Mouse (Mus musculus) kidney, embryonic 15.5 days (tissue): ENCODE measurements around the gene Slc35e4. TPM values are rescaled to one million over a fixed set of nuclear protein-coding genes. Genes with fewer than 3 reads are reported as not detected.
"Not testable (repeated sequence)": the region's sequence is repeated elsewhere in the genome, so short reads cannot be mapped to it uniquely, and the experiment has no call there.

Experiments used
- ATAC-seq: fragments of 200-750 bp; cut with Nextera tagmentation; replicated peaks from 2 replicates; pipeline ENCODE4 v1.8.0; 2017; ENCODE audit warnings: moderate TSS enrichment; ENCODE audit not compliant: low FRiP score
- H3K27ac ChIP-seq: fragments of 300-500 bp; sonication (generic); 2 replicates; pipeline ENCODE4 v1.5.1; 2015; ENCODE audit warnings: mild to moderate bottlenecking, inconsistent platforms
- H3K27me3 ChIP-seq: fragments of 300-500 bp; sonication (generic); 2 replicates; pipeline ENCODE4 v1.6.1; 2015; ENCODE audit warnings: inconsistent platforms
- H3K36me3 ChIP-seq: fragments of 300-500 bp; sonication (generic); 2 replicates; pipeline ENCODE4 v1.6.1; 2015; ENCODE audit warnings: inconsistent platforms
- H3K4me1 ChIP-seq: fragments of 300-500 bp; sonication (generic); 2 replicates; pipeline ENCODE4 v1.6.1; 2015; ENCODE audit warnings: inconsistent platforms
- H3K4me2 ChIP-seq: fragments of 300-500 bp; sonication (generic); 2 replicates; pipeline ENCODE4 v1.6.1; 2015; ENCODE audit warnings: moderate library complexity, mild to moderate bottlenecking, inconsistent platforms
- H3K4me3 ChIP-seq: fragments of 300-500 bp; sonication (generic); replicated peaks from 2 replicates; pipeline ENCODE4 v1.5.1; 2015; ENCODE audit warnings: mild to moderate bottlenecking, inconsistent platforms
- H3K9ac ChIP-seq: fragments of 300-500 bp; sonication (generic); 2 replicates; pipeline ENCODE4 v1.6.1; 2015; ENCODE audit warnings: mild to moderate bottlenecking, inconsistent platforms
- H3K9me3 ChIP-seq: fragments of 300-500 bp; sonication (generic); replicated peaks from 2 replicates; pipeline ENCODE4 v1.6.1; 2016; ENCODE audit warnings: inconsistent platforms
- WGBS: fragments of 180-500 bp; shearing (Covaris S2); methylation state at CpG from one replicate; pipeline ENCODE4 v1.1.7; 2015; ENCODE audit warnings: mixed read lengths; 5-methylcytosine and 5-hydroxymethylcytosine counted together
- polyA plus RNA-seq: library from polyadenylated mRNA; unstranded; fragments of >200 nt; fragmentation: Nextera tagmentation; extraction: Ambion mirVana; gene quantifications from 2 replicates; pipeline ENCODE4 v1.2.1, GENCODE M21; 2015

Slc35e4 gene
- polyA plus RNA-seq, 1 experiment from 2014 or later = 5.1 TPM

GRCm38 (mm10) chr11:3913316-3914108 lies 952 bp downstream of the Slc35e4 start:
- Histone ChIP-seq H3K27me3 (peaks cover 17% of the 10 kb centered on the region), H3K9ac (peak overlapping the region; percentile 37), H3K36me3 (peaks cover 3% of the 10 kb centered on the region; the same call in 1 of the 2 replicates), H3K4me2 (peak overlapping the region; percentile 94), H3K4me1 (peaks cover 42% of the 10 kb centered on the region), H3K27ac (peak overlapping the region; percentile 69), H3K9me3 (no peaks in the 10 kb centered on the region), H3K4me3 (peak overlapping the region; percentile 66)
- ATAC-seq = peak; percentile 88
- WGBS = under 1% methylated on average over 57 of the region's 65 CpGs

DNA sequence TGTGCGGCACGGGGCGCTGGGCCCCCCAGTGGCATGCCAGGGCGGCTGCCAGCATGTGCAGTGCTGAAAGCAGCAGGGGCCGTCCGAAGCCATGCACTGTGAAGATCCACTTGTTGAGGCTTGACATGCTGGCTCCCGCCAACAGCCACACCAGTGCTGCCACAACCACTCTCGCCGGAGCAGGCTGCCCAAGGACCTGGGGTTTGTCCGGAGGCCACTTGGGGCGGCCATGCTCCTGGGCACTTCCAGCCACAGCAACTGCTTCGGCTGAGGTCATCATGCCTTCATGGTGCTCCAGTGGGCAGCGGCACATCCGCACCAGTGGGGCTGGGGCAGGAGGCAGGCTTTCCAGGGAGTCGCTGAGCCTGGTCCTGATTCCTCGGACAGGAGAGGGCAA lies 1.6 kb downstream of the Slc35e4 start:
- 1% methylated on average over 16 of the region's 16 CpGs for WGBS
- H3K27ac ChIP-seq = no peak overlapping the region
- peaks cover 3% of the 10 kb centered on the region; the same call in 1 of the 2 replicates for H3K36me3 ChIP-seq
- peak; percentile 7 for ATAC-seq
- peaks cover 42% of the 10 kb centered on the region for H3K4me1 ChIP-seq
- H3K9me3 ChIP-seq = no peaks in the 10 kb centered on the region
- peaks cover 17% of the 10 kb centered on the region for H3K27me3 ChIP-seq
- H3K4me2 ChIP-seq = peak overlapping the region; percentile 94
- H3K4me3 ChIP-seq = peak overlapping the region; percentile 66
- peak overlapping the region; percentile 37 for H3K9ac ChIP-seq

- Histone ChIP-seq H3K4me3 (peak overlapping the region; percentile 66), H3K36me3 (peaks cover 1% of the 10 kb centered on the region; the same call in 1 of the 2 replicates), H3K9ac (0 out of 2 replicates have a peak overlapping the region, but pooled peaks have one; percentile 37), H3K9me3 (no peaks in the 10 kb centered on the region), H3K4me2 (peak overlapping the region; percentile 94), H3K27ac (no peak overlapping the region), H3K27me3 (peaks cover 17% of the 10 kb centered on the region), H3K4me1 (peaks cover 42% of the 10 kb centered on the region)
- 23% methylated on average over 19 of the region's 19 CpGs for WGBS
- ATAC-seq = no peak
These were observed 2.2 kb downstream of the Slc35e4 start for GRCm38 (mm10) chr11:3912100-3912874.

DNA sequence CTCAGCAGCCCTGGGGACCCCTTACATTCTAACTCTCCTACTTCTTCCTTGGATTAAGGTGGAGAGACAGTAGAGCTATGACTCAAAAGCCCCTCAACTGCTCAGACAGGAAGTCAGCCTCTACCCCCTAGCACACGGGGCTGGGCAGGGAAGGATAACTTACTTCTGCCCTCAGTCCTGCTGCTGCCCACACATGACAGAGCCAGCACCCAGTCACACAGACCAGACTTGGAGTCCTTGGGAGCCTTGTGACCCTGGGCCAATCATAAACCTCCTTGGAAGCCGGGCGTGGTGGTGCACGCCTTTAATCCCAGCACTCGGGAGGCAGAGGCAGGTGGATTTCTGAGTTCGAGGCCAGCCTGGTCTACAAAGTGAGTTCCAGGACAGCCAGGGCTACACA lies 3.0 kb downstream of the Slc35e4 start:
- Histone ChIP-seq H3K4me1 (peaks cover 42% of the 10 kb centered on the region), H3K4me2 (peak overlapping the region; percentile 19; the same call in 1 of the 2 replicates), H3K27me3 (peaks cover 17% of the 10 kb centered on the region)
- not testable (repeated sequence) for ATAC-seq, H3K27ac ChIP-seq, H3K4me3 ChIP-seq, H3K36me3 ChIP-seq, H3K9ac ChIP-seq, H3K9me3 ChIP-seq
- WGBS = 95% methylated on average over 6 of the region's 6 CpGs

- ATAC-seq = no peak
- Histone ChIP-seq H3K4me2 (peak overlapping the region; percentile 19; the same call in 1 of the 2 replicates), H3K9ac (no peak overlapping the region), H3K4me1 (peaks cover 42% of the 10 kb centered on the region), H3K4me3 (no peak overlapping the region), H3K36me3 (no peaks in the 10 kb centered on the region), H3K9me3 (no peaks in the 10 kb centered on the region), H3K27ac (no peak overlapping the region), H3K27me3 (peaks cover 17% of the 10 kb centered on the region)
- 51% methylated on average over 5 of the region's 5 CpGs for WGBS
These were observed 3.8 kb downstream of the Slc35e4 start for GRCm38 (mm10) chr11:3910513-3911310.

GRCm38 (mm10) chr11:3909236-3909635 lies 5.2 kb downstream of the Slc35e4 start:
- Histone ChIP-seq H3K4me3 (no peak overlapping the region), H3K9me3 (no peaks in the 10 kb centered on the region), H3K9ac (no peak overlapping the region), H3K27me3 (peaks cover 17% of the 10 kb centered on the region), H3K36me3 (no peaks in the 10 kb centered on the region), H3K4me2 (no peak overlapping the region), H3K27ac (no peak overlapping the region), H3K4me1 (peaks cover 37% of the 10 kb centered on the region)
- WGBS = 89% methylated on average over 4 of the region's 4 CpGs
- ATAC-seq = no peak

DNA sequence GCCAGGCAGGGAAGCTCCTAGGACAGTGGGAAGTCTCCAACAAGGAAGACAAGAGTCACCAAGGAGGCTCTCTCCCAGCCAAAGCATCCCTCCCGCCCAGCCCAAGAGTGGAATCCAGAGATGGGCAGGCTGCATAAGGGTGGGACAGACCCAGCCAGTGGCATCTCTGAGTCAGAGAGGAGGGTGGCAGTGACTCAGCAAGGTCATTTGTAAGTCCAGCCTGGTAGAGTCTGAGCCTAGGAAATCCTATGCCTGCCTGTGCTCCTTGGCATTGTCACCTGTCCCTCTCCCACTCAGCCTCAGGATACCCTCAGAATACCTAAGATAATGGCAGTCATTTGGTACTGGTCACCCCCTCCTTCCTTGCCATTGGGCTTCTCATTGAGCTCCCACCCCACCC lies 9.0 kb downstream of the Slc35e4 start:
- no peak overlapping the region for H3K9ac ChIP-seq
- no peak overlapping the region for H3K27ac ChIP-seq
- H3K4me2 ChIP-seq = no peak overlapping the region
- H3K4me1 ChIP-seq = peaks cover 5% of the 10 kb centered on the region; the same call in 1 of the 2 replicates
- H3K27me3 ChIP-seq = no peaks in the 10 kb centered on the region
- no peak for ATAC-seq
- no peaks in the 10 kb centered on the region for H3K36me3 ChIP-seq
- H3K9me3 ChIP-seq = no peaks in the 10 kb centered on the region
- 86% methylated on average over 1 of the region's 1 CpGs for WGBS
- H3K4me3 ChIP-seq = no peak overlapping the region

DNA sequence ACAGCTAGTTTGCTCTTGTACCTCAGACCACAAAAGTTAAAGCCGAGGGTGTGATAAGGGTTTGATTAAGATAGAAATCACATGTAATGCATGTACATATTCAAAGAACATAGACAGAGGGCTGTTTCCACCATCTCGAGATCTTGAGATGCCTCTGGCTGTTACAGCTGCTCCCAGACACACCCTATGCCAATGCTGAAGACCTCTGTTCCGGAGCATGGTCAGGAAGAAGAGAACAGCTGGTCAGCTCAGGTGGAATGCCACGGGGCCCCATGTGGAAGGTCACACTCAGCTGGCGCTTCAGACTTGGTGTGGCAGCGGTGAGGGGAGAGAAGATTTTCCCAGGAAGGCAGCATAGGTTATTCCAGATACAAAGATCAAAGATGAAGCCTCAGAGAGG lies 9.8 kb downstream of the Slc35e4 start:
- Histone ChIP-seq H3K27me3 (no peaks in the 10 kb centered on the region), H3K36me3 (no peaks in the 10 kb centered on the region), H3K27ac (no peak overlapping the region), H3K9me3 (no peaks in the 10 kb centered on the region), H3K4me3 (no peak overlapping the region), H3K9ac (no peak overlapping the region), H3K4me2 (no peak overlapping the region), H3K4me1 (peaks cover 7% of the 10 kb centered on the region; the same call in 1 of the 2 replicates)
- 69% methylated on average over 6 of the region's 6 CpGs for WGBS
- no peak for ATAC-seq

DNA sequence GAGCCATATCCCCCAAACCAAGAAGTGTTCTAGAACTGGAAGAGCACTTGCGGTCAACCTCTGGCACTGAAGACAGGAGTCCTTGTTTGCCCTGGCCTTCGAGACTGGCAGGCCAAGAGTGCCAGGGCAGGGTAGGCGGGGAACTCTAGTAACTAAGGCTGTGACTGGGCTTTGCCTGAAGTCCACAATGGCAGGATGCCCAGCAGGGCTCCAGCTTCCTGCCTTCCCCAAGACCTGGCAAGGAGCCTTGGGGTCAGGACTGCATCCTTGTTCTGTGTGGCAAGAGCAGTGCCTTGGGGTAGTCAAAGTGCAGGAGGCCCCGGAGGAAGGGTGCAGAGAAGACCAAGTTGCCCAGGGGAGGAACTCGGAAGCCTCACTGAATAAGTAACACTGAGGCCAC lies 11.4 kb downstream of the Slc35e4 start:
- no peak for ATAC-seq
- no peaks in the 10 kb centered on the region for H3K27me3 ChIP-seq
- WGBS = 79% methylated on average over 5 of the region's 5 CpGs
- H3K9ac ChIP-seq = no peak overlapping the region
- H3K36me3 ChIP-seq = peaks cover 12% of the 10 kb centered on the region
- H3K9me3 ChIP-seq = no peaks in the 10 kb centered on the region
- H3K27ac ChIP-seq = no peak overlapping the region
- no peak overlapping the region for H3K4me2 ChIP-seq
- peaks cover 7% of the 10 kb centered on the region; the same call in 1 of the 2 replicates for H3K4me1 ChIP-seq
- no peak overlapping the region for H3K4me3 ChIP-seq

DNA sequence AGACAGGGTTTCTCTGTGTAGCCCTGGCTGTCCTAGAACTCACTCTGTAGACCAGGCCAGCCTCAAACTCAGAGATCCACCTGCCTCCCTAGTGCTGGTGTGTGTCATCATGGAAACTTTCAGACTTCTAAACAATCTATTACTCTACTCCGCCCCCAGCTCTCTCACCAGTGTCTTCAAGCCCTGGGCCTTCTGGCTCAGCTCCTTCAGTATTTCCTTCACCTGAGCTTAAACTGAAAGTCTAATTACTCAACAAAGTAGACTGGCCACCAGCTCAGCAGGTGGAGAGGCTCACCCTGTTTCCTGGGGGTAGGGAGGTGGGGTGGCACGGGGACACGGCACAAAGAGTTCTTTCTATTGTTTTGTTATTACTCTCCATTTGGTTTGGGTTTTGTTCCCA lies 11.9 kb downstream of the Slc35e4 start:
- Histone ChIP-seq H3K9ac (no peak overlapping the region), H3K4me3 (no peak overlapping the region), H3K9me3 (no peaks in the 10 kb centered on the region), H3K4me2 (no peak overlapping the region), H3K36me3 (peaks cover 18% of the 10 kb centered on the region), H3K4me1 (peaks cover 7% of the 10 kb centered on the region; the same call in 1 of the 2 replicates), H3K27me3 (no peaks in the 10 kb centered on the region), H3K27ac (no peak overlapping the region)
- 88% methylated on average over 3 of the region's 3 CpGs for WGBS
- ATAC-seq = no peak

DNA sequence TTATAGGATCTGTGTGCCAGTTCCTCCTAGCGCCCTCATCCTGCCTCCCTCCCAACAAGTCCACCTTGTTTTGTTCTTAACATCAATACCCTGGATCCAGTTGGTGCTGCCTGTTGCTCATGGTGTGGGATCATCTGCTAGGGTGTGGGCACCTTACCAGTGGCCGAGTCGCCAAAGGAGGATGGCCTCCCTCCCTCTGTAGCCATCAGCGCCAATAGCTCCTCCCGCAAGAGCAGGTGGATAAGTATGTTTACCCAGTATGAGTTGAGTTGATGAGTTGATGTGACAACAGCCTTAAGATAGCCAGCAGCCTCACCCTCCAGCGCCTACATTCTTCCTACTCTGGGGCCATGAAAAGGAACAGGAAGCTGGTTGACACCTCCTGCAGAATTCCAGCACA lies 14.2 kb downstream of the Slc35e4 start:
- H3K27me3 ChIP-seq = no peaks in the 10 kb centered on the region
- H3K36me3 ChIP-seq = peaks cover 25% of the 10 kb centered on the region
- 81% methylated on average over 6 of the region's 6 CpGs for WGBS
- H3K9ac ChIP-seq = no peak overlapping the region
- ATAC-seq = no peak
- H3K9me3 ChIP-seq = no peaks in the 10 kb centered on the region
- H3K4me3 ChIP-seq = no peak overlapping the region
- no peak overlapping the region for H3K27ac ChIP-seq
- H3K4me2 ChIP-seq = no peak overlapping the region
- peaks cover 10% of the 10 kb centered on the region; the same call in 1 of the 2 replicates for H3K4me1 ChIP-seq
